Mouse (Mus musculus) hindbrain, embryonic 11.5 days (tissue): ENCODE measurements around the gene Vamp1. TPM values are rescaled to one million over a fixed set of nuclear protein-coding genes. Genes with fewer than 3 reads are reported as not detected.

Experiments
- ATAC-seq: fragments of 200-750 bp; cut with Nextera tagmentation; 2 replicates; pipeline ENCODE4 v1.8.0; 2017; ENCODE audit warnings: mild to moderate bottlenecking, moderate TSS enrichment, moderate library complexity; ENCODE audit not compliant: low FRiP score
- DNase-seq: peaks from one replicate; pipeline ENCODE4 v3.0.0-alpha.2; 2015; ENCODE audit warnings: low spot score
- H3K27ac ChIP-seq: fragments of 300-500 bp; sonication (generic); 2 replicates; pipeline ENCODE4 v1.5.1; 2014; ENCODE audit warnings: mild to moderate bottlenecking, low read depth, low read length
- H3K27me3 ChIP-seq: fragments of 300-500 bp; sonication (generic); 2 replicates; pipeline ENCODE4 v1.6.1; 2014; ENCODE audit warnings: mild to moderate bottlenecking, low read length, moderate library complexity, mixed read lengths; ENCODE audit not compliant: control insufficient read depth, insufficient read depth
- H3K36me3 ChIP-seq: fragments of 300-500 bp; sonication (generic); 2 replicates; pipeline ENCODE4 v1.6.1; 2014; ENCODE audit warnings: mild to moderate bottlenecking, low read length, moderate library complexity, mixed read lengths; ENCODE audit not compliant: control insufficient read depth, insufficient read depth
- H3K4me1 ChIP-seq: fragments of 300-500 bp; sonication (generic); replicated peaks from 2 replicates; pipeline ENCODE4 v1.6.1; 2014; ENCODE audit warnings: low read length, mixed read lengths; ENCODE audit not compliant: control insufficient read depth, insufficient read depth
- H3K4me2 ChIP-seq: fragments of 300-500 bp; sonication (generic); replicated peaks from 2 replicates; pipeline ENCODE4 v1.6.1; 2014; ENCODE audit warnings: mild to moderate bottlenecking, low read depth, low read length
- H3K4me3 ChIP-seq: fragments of 300-500 bp; sonication (generic); 2 replicates; pipeline ENCODE4 v1.5.1; 2014; ENCODE audit warnings: low read depth, low read length
- H3K9ac ChIP-seq: fragments of 300-500 bp; sonication (generic); 2 replicates; pipeline ENCODE4 v1.6.1; 2014; ENCODE audit warnings: low read depth, low read length
- H3K9me3 ChIP-seq: fragments of 300-500 bp; sonication (generic); 2 replicates; pipeline ENCODE4 v1.6.1; 2016; ENCODE audit warnings: low read length; ENCODE audit not compliant: control insufficient read depth
- WGBS: fragments of 180-500 bp; shearing (Covaris S2); extraction: QIAGEN DNeasy Blood & Tissue Kit; methylation state at CpG from one replicate; pipeline ENCODE4 v1.1.7; 2014; 5-methylcytosine and 5-hydroxymethylcytosine counted together
- polyA plus RNA-seq: library from polyadenylated mRNA; unstranded; fragments of >200 nt; fragmentation: Nextera tagmentation; extraction: Ambion mirVana; gene quantifications from 2 replicates; pipeline ENCODE4 v1.2.1, GENCODE M21; 2014

Vamp1 gene
- polyA plus RNA-seq, 1 experiment from 2014 or later = 2.3 TPM

DNA sequence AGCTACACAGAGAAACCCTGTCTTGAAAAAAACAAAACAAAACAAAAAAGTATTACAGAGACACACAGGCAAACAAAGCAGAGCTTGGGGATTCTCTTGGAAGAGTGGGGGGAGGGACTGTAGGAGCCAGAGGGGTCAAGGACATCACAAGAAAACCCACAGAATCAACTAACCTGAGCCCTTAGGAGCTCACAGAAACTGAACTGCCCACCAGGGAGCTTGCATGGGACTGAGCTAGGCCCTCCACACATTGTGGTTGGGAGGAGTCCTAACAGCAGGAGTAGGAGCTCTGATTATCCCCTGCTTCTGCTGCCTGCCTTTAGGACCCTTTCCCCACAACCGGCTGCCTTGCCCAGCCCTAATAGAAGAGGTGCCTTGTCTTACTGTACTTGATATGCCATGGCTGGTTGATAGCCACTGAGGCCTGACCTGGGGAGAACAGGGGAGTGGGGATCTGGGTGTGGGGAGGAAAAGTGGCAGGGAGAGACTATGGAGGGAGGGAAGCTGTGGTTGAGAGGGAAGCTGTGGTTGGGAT lies 19.7 kb upstream of the Vamp1 start:
- Histone ChIP-seq H3K4me1 (peaks cover 3% of the 10 kb centered on the region; the same call in 1 of the 2 replicates), H3K27ac (no peak overlapping the region), H3K36me3 (no peaks in the 10 kb centered on the region), H3K9me3 (no peaks in the 10 kb centered on the region), H3K27me3 (no peaks in the 10 kb centered on the region), H3K9ac (no peak overlapping the region), H3K4me3 (no peak overlapping the region), H3K4me2 (no peak overlapping the region)
- ATAC-seq (no peak), DNase-seq (no peak)
- WGBS = 4% methylated on average over 1 of the region's 1 CpGs

GRCm38 (mm10) chr6:125196301-125196700 lies 19.1 kb upstream of the Vamp1 start:
- Histone ChIP-seq H3K4me1 (peaks cover 3% of the 10 kb centered on the region; the same call in 1 of the 2 replicates), H3K4me3 (no peak overlapping the region), H3K9ac (no peak overlapping the region), H3K4me2 (no peak overlapping the region), H3K27me3 (no peaks in the 10 kb centered on the region), H3K9me3 (no peaks in the 10 kb centered on the region), H3K36me3 (no peaks in the 10 kb centered on the region), H3K27ac (no peak overlapping the region)
- no peak for ATAC-seq
- no peak for DNase-seq
- WGBS = 41% methylated on average over 3 of the region's 3 CpGs

GRCm38 (mm10) chr6:125197166-125197565 lies 18.2 kb upstream of the Vamp1 start:
- ATAC-seq = no peak
- Histone ChIP-seq H3K4me2 (no peak overlapping the region), H3K9ac (no peak overlapping the region), H3K4me3 (no peak overlapping the region), H3K27me3 (no peaks in the 10 kb centered on the region), H3K36me3 (no peaks in the 10 kb centered on the region), H3K9me3 (no peaks in the 10 kb centered on the region), H3K4me1 (peaks cover 3% of the 10 kb centered on the region; the same call in 1 of the 2 replicates), H3K27ac (no peak overlapping the region)
- 89% methylated on average over 5 of the region's 5 CpGs for WGBS
- DNase-seq = no peak

DNA sequence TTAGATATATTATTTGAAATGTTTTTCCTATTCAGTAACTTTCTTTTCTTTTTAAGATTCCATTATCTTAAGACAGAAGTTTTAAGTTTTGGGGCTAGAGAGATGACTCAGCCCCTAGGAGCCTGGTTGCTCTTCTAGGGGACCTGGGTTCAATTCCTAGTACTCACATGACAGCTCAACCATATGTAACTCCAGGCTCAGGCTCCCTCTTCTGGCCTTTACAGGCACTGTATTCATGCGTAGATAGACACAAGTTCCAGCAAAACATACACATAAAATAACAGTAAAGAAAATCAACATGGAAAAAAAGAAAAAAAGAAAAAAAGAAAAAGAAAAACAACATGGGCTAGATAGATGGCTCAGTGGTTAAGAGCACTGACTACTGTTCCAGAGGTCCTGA lies 4.9 kb upstream of the Vamp1 start:
- Histone ChIP-seq H3K36me3 (no peaks in the 10 kb centered on the region), H3K4me2 (no peak overlapping the region), H3K27me3 (no peaks in the 10 kb centered on the region), H3K27ac (no peak overlapping the region), H3K4me3 (no peak overlapping the region), H3K9ac (no peak overlapping the region), H3K9me3 (no peaks in the 10 kb centered on the region), H3K4me1 (no peaks in the 10 kb centered on the region)
- DNase-seq (no peak), ATAC-seq (no peak)
- 91% methylated on average over 1 of the region's 1 CpGs for WGBS

DNA sequence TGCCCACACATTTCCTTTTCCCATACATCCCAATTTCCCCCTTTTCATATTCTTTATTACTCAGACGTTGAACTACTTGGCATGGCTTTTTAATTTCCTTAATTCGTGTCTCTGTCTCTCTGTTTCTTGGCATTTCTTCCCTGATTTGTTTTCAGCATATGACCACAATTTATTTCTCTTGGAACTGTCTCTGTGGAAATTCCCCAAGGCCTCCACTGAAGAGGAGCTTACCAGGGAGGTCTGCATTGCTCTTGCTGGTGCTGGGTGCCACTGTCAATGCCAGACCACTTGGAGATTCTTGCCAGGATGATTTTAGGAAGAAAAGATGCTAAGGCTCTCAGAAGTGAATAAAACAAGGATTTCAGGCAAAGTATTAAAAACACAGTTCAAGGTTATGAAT lies 2.7 kb upstream of the Vamp1 start:
- DNase-seq (no peak), ATAC-seq (no peak)
- Histone ChIP-seq H3K36me3 (no peaks in the 10 kb centered on the region), H3K9ac (no peak overlapping the region), H3K9me3 (no peaks in the 10 kb centered on the region), H3K27me3 (no peaks in the 10 kb centered on the region), H3K4me2 (no peak overlapping the region), H3K27ac (no peak overlapping the region), H3K4me3 (no peak overlapping the region), H3K4me1 (no peaks in the 10 kb centered on the region)
- WGBS = 51% methylated on average over 2 of the region's 2 CpGs

- DNase-seq (no peak), ATAC-seq (no peak)
- H3K36me3 ChIP-seq = no peaks in the 10 kb centered on the region
- no peak overlapping the region for H3K9ac ChIP-seq
- H3K27me3 ChIP-seq = no peaks in the 10 kb centered on the region
- no peak overlapping the region for H3K27ac ChIP-seq
- H3K9me3 ChIP-seq = no peaks in the 10 kb centered on the region
- no peak overlapping the region for H3K4me3 ChIP-seq
- no peaks in the 10 kb centered on the region for H3K4me1 ChIP-seq
- H3K4me2 ChIP-seq = no peak overlapping the region
- 70% methylated on average over 6 of the region's 6 CpGs for WGBS
Measured at GRCm38 (mm10) chr6:125213129-125213528, 2.2 kb upstream of the Vamp1 start.

- Histone ChIP-seq H3K27me3 (no peaks in the 10 kb centered on the region), H3K4me1 (no peaks in the 10 kb centered on the region), H3K36me3 (no peaks in the 10 kb centered on the region), H3K4me2 (no peak overlapping the region), H3K4me3 (no peak overlapping the region), H3K9ac (no peak overlapping the region), H3K27ac (no peak overlapping the region), H3K9me3 (no peaks in the 10 kb centered on the region)
- 78% methylated on average over 6 of the region's 6 CpGs for WGBS
- no peak for DNase-seq
- ATAC-seq = no peak
Measured at GRCm38 (mm10) chr6:125213715-125214114, 1.6 kb upstream of the Vamp1 start.

DNA sequence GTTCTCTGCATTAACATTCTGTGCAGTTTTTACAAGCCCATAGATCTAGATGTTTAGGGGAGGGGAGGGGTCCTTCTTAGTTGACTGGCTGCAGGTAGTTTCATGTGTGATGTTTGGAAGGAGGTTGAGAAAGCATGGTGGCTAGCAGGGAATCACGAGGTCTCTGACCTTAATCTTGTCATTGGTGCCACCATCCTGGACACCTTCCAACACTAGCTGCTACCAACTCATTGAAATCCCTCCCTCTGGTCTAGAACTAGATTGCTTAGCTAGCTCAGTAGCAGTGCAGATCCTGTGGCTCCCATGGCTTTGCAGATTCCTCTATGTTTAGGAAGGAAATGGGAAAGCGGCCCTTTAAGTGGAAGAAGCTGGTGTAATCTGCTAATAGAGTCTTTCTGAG lies 1.5 kb downstream of the Vamp1 start:
- Histone ChIP-seq H3K9ac (no peak overlapping the region), H3K27ac (no peak overlapping the region), H3K9me3 (no peaks in the 10 kb centered on the region), H3K4me3 (no peak overlapping the region), H3K4me2 (no peak overlapping the region), H3K27me3 (no peaks in the 10 kb centered on the region), H3K36me3 (no peaks in the 10 kb centered on the region), H3K4me1 (no peaks in the 10 kb centered on the region)
- DNase-seq (no peak), ATAC-seq (no peak)
- 82% methylated on average over 2 of the region's 2 CpGs for WGBS

DNA sequence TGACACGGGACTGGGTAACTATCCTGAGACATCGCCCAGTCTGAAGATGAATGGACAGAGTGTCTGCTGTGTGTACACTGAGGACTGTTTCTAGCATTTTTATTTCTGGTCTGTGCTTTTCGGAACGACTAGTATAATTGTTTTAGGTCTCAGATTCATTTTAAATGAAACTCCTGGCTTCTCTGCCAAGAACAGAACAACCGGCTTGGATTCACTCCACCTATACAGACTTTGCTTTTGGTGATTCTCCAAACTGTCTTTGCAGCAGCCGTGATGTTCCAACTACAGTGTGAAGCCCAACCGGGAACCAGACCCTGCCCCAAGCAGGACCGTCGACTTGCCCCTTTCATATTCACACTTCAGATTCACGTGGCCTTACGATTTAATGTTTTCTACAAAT lies 2.5 kb downstream of the Vamp1 start:
- no peaks in the 10 kb centered on the region for H3K36me3 ChIP-seq
- no peak overlapping the region for H3K27ac ChIP-seq
- DNase-seq (no peak), ATAC-seq (no peak)
- no peaks in the 10 kb centered on the region for H3K9me3 ChIP-seq
- H3K4me1 ChIP-seq = no peaks in the 10 kb centered on the region
- no peak overlapping the region for H3K4me2 ChIP-seq
- 91% methylated on average over 11 of the region's 11 CpGs for WGBS
- H3K27me3 ChIP-seq = no peaks in the 10 kb centered on the region
- H3K4me3 ChIP-seq = no peak overlapping the region
- H3K9ac ChIP-seq = no peak overlapping the region
